Mouse (Mus musculus) midbrain, embryonic 14.5 days (tissue): ENCODE measurements around the gene Zbtb1. TPM values are rescaled to one million over a fixed set of nuclear protein-coding genes. Genes with fewer than 3 reads are reported as not detected.
A peak's percentile ranks its signal among the peaks of the same experiment; 100 is the strongest.
"Not testable (repeated sequence)": the region's sequence is repeated elsewhere in the genome, so short reads cannot be mapped to it uniquely, and the experiment has no call there.

Source experiments
- ATAC-seq: fragments of 200-750 bp; cut with Nextera tagmentation; 2 replicates; pipeline ENCODE4 v1.8.0; 2017; ENCODE audit warnings: moderate number of reproducible peaks, moderate library complexity; ENCODE audit not compliant: low FRiP score, low TSS enrichment
- DNase-seq: peaks from one replicate; pipeline ENCODE4 v3.0.0-alpha.2; 2015
- H3K27ac ChIP-seq: fragments of 300-500 bp; sonication (generic); replicated peaks from 2 replicates; pipeline ENCODE4 v1.5.1; 2014; ENCODE audit warnings: mild to moderate bottlenecking, low read depth, low read length, moderate library complexity
- H3K27me3 ChIP-seq: fragments of 300-500 bp; sonication (generic); 2 replicates; pipeline ENCODE4 v1.6.1; 2014; ENCODE audit warnings: low read length, control low read depth, mixed read lengths; ENCODE audit not compliant: control insufficient read depth, insufficient read depth
- H3K36me3 ChIP-seq: fragments of 300-500 bp; sonication (generic); 2 replicates; pipeline ENCODE4 v1.6.1; 2014; ENCODE audit warnings: low read length, control low read depth; ENCODE audit not compliant: control insufficient read depth, insufficient read depth
- H3K4me1 ChIP-seq: fragments of 300-500 bp; sonication (generic); 2 replicates; pipeline ENCODE4 v1.6.1; 2014; ENCODE audit warnings: mild to moderate bottlenecking, antibody characterized with exemption, low read length, control low read depth; ENCODE audit not compliant: control insufficient read depth, insufficient read depth
- H3K4me2 ChIP-seq: fragments of 300-500 bp; sonication (generic); 2 replicates; pipeline ENCODE4 v1.6.1; 2014; ENCODE audit warnings: mild to moderate bottlenecking, low read length, moderate library complexity
- H3K4me3 ChIP-seq: fragments of 300-500 bp; sonication (generic); replicated peaks from 2 replicates; pipeline ENCODE4 v1.5.1; 2014; ENCODE audit warnings: low read depth, low read length
- H3K9ac ChIP-seq: fragments of 300-500 bp; sonication (generic); replicated peaks from 2 replicates; pipeline ENCODE4 v1.6.1; 2014; ENCODE audit warnings: mild to moderate bottlenecking, low read length, moderate library complexity
- H3K9me3 ChIP-seq: fragments of 300-500 bp; sonication (generic); 2 replicates; pipeline ENCODE4 v1.6.1; 2016; ENCODE audit warnings: low read length, control low read depth, mixed read lengths; ENCODE audit not compliant: control insufficient read depth
- WGBS: fragments of 180-500 bp; shearing (Covaris S2); extraction: QIAGEN DNeasy Blood & Tissue Kit; methylation state at CpG from one replicate; pipeline ENCODE4 v1.1.7; 2014; 5-methylcytosine and 5-hydroxymethylcytosine counted together
- polyA plus RNA-seq: library from polyadenylated mRNA; unstranded; fragments of >200 nt; fragmentation: Nextera tagmentation; extraction: Ambion mirVana; gene quantifications from 2 replicates; pipeline ENCODE4 v1.2.1, GENCODE M21; 2014

Zbtb1 gene
- polyA plus RNA-seq, 1 experiment from 2014 or later: 4.2 TPM

GRCm38 (mm10) chr12:76434111-76434510 lies 64.0 kb downstream of the Zbtb1 start:
- no peak for DNase-seq
- H3K4me3 ChIP-seq: no peak overlapping the region
- no peak overlapping the region for H3K4me2 ChIP-seq
- no peak for ATAC-seq
- no peaks in the 10 kb centered on the region for H3K9me3 ChIP-seq
- H3K27me3 ChIP-seq: peaks cover 5% of the 10 kb centered on the region; the same call in 1 of the 2 replicates
- no peaks in the 10 kb centered on the region for H3K36me3 ChIP-seq
- H3K27ac ChIP-seq: no peak overlapping the region
- no peak overlapping the region for H3K9ac ChIP-seq
- H3K4me1 ChIP-seq: peaks cover 7% of the 10 kb centered on the region; the same call in 1 of the 2 replicates
- WGBS: 34% methylated on average over 7 of the region's 7 CpGs

DNA sequence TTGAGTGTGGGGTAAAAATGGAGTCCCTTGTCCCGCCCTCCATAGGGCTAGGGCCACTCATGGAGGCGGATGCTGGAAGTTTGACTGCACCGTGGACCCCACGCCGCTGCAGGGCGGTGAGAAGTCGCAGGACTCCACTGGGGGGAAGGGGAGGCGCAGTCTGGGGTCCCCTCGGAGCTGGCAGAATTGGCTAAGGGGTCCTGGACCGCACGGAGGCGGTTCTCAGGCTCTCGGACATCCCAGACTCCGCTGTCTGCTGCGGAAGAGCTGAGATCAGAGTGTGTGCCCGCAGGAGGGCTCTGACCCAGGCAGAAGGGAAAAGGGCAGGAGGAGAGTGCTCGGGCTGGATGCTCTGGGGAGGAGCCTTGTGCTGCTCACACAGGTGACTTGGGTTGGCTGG lies 65.0 kb downstream of the Zbtb1 start:
- no peak for DNase-seq
- Histone ChIP-seq H3K27ac (no peak overlapping the region), H3K9me3 (no peaks in the 10 kb centered on the region), H3K4me1 (peaks cover 7% of the 10 kb centered on the region; the same call in 1 of the 2 replicates), H3K4me3 (peak overlapping the region; percentile 15; the same call in 1 of the 2 replicates), H3K27me3 (peaks cover 5% of the 10 kb centered on the region; the same call in 1 of the 2 replicates), H3K36me3 (no peaks in the 10 kb centered on the region), H3K9ac (no peak overlapping the region), H3K4me2 (peak overlapping the region; percentile 46)
- WGBS: 3% methylated on average over 17 of the region's 17 CpGs
- no peak for ATAC-seq

GRCm38 (mm10) chr12:76435549-76435948 lies 65.5 kb downstream of the Zbtb1 start:
- H3K4me1 ChIP-seq: peaks cover 7% of the 10 kb centered on the region; the same call in 1 of the 2 replicates
- H3K9ac ChIP-seq: no peak overlapping the region
- no peaks in the 10 kb centered on the region for H3K9me3 ChIP-seq
- WGBS: 48% methylated on average over 8 of the region's 8 CpGs
- H3K4me2 ChIP-seq: peak overlapping the region; percentile 46
- no peak for ATAC-seq
- peaks cover 5% of the 10 kb centered on the region; the same call in 1 of the 2 replicates for H3K27me3 ChIP-seq
- H3K36me3 ChIP-seq: no peaks in the 10 kb centered on the region
- H3K4me3 ChIP-seq: no peak overlapping the region
- H3K27ac ChIP-seq: no peak overlapping the region
- no peak for DNase-seq

DNA sequence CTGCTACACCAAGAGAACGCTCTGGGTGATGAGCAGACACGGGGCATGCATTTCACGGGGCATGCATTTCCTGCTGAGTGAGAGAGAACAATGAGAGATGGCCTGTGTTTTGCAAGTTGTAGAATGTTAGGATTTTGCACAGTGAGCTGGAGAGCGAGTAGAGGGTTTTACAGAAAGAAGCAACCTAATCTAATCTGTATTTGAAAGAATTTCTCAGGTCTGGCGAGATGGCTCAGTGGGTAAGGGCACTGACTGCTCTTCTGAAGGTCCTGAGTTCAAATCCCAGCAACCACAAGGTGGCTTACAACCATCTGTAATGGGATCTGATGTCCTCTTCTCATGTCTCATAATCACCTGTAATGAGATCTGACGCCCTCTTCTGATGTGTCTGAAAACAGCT lies 73.4 kb downstream of the Zbtb1 start:
- H3K27ac ChIP-seq, H3K4me3 ChIP-seq, ATAC-seq, H3K4me1 ChIP-seq, H3K36me3 ChIP-seq, H3K4me2 ChIP-seq, DNase-seq, H3K9me3 ChIP-seq, H3K9ac ChIP-seq, H3K27me3 ChIP-seq: not testable (repeated sequence)
- WGBS: 75% methylated on average over 6 of the region's 6 CpGs

DNA sequence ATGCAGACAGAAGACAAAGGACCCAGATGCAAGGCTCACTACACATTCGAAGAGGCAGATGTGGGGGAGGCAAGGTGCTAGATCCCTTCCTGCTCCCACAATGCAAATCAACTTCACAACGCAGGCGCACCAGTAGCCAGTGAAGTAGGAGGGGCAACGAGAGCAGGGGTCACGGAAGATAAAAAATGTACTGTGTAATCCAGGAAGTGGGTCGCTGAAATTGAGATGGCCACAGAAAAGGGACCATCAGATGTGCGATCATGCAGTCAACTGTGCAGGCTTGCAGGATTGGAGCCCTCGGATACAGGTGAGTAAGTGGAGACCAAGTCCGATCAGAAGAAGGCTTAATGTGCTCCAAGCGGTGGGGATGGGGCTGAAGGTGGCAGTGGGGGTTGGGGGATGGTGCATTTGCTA lies 74.3 kb downstream of the Zbtb1 start:
- no peak overlapping the region for H3K4me3 ChIP-seq

DNA sequence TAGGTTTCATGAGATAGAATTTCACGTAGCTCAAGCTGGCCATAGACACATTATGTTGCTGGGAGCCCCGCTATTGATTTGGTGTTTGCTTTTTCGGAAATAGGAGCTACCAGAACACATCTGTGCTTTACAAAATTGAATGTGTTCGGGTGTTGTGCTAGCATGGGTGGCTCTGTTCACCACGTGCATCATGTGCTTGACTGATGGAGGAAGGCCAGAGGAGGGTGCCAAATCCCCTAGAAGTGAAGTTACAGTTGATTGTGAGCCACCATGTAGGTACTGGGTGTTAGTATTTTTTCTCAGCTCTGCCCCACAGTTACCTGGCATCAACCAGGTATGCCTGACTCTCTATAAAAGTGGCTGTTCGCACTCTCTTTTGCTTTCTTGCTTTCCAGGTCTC lies 74.8 kb downstream of the Zbtb1 start:
- Histone ChIP-seq H3K4me3 (no peak overlapping the region), H3K4me2 (no peak overlapping the region), H3K27ac (no peak overlapping the region), H3K36me3 (no peaks in the 10 kb centered on the region), H3K4me1 (no peaks in the 10 kb centered on the region), H3K27me3 (no peaks in the 10 kb centered on the region), H3K9ac (no peak overlapping the region), H3K9me3 (no peaks in the 10 kb centered on the region)
- DNase-seq (no peak), ATAC-seq (no peak)
- 86% methylated on average over 6 of the region's 6 CpGs for WGBS

More for the DNA sequence above, 74.3 kb downstream of the Zbtb1 start:
- Histone ChIP-seq H3K4me2 (no peak overlapping the region), H3K9ac (no peak overlapping the region), H3K9me3 (no peaks in the 10 kb centered on the region), H3K36me3 (no peaks in the 10 kb centered on the region), H3K27ac (no peak overlapping the region), H3K4me1 (no peaks in the 10 kb centered on the region), H3K27me3 (no peaks in the 10 kb centered on the region)
- no peak for ATAC-seq
- WGBS: 67% methylated on average over 10 of the region's 10 CpGs
- DNase-seq: no peak

GRCm38 (mm10) chr12:76446201-76446600 lies 76.1 kb downstream of the Zbtb1 start:
- Histone ChIP-seq H3K4me2 (no peak overlapping the region), H3K4me1 (no peaks in the 10 kb centered on the region), H3K9ac (no peak overlapping the region), H3K4me3 (no peak overlapping the region), H3K9me3 (no peaks in the 10 kb centered on the region), H3K27me3 (no peaks in the 10 kb centered on the region), H3K36me3 (no peaks in the 10 kb centered on the region), H3K27ac (no peak overlapping the region)
- ATAC-seq (no peak), DNase-seq (no peak)
- WGBS: 78% methylated on average over 11 of the region's 11 CpGs

Other genes with a start within 250 kb of the Zbtb1 start
- 0.26 and 0.34 TPM in 2 replicates for gene Esr2, start 193.0 kb upstream of the Zbtb1 start, polyA plus RNA-seq
- gene Tex21, start 123.5 kb upstream of the Zbtb1 start, polyA plus RNA-seq: not detected in 2 replicates
- 25.3 and 35.1 TPM in 2 replicates for gene Mthfd1, start 115.0 kb upstream of the Zbtb1 start, polyA plus RNA-seq
- 8.7 and 8.8 TPM in 2 replicates for gene Akap5, start 45.4 kb upstream of the Zbtb1 start, polyA plus RNA-seq
- gene Zbtb25, start 664 bp upstream of the Zbtb1 start, polyA plus RNA-seq: 17.0 and 18.2 TPM in 2 replicates
- gene Hspa2, start 33.9 kb downstream of the Zbtb1 start, polyA plus RNA-seq: 5.1 and 5.3 TPM in 2 replicates
- 0.34 and 0.50 TPM in 2 replicates for gene Ppp1r36, start 47.3 kb downstream of the Zbtb1 start, polyA plus RNA-seq
- gene Plekhg3, start 160.6 kb downstream of the Zbtb1 start, polyA plus RNA-seq: 0.20 and 1.1 TPM in 2 replicates